Comparison of ENCODE assay signal across 12 mouse cellular contexts in the genomic region with DNA sequence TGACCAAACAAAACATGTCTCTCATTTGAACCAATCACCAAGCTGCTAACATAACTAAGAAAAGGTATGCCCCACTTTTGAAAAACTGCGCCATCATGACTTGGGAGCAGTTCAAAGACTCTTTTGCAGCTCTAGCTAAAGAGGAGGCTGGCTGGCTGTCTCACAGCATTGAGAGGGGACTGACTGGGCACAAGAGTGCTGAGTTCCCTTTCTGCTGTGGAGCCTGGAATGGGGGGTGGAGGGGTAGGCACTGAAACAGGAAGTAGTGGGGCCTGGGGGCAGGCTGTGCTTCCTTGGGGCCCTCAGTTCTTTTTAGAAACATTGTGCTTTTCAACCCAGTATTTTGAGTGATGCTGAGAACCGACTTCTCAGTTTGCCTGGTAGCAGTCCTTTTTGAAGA. TPM values are rescaled to one million over a fixed set of nuclear protein-coding genes. Genes with fewer than 3 reads are reported as not detected.
DNase-seq lines count a peak whose midpoint lies in the region; ATAC-seq and TF ChIP-seq lines count a peak whose summit lies in the region.
"Had no signal": no experiment of that assay in that cellular context is flagged by ENCODE, and none has a peak within 500 bp of the region (broad histone marks: within the 10 kb centered on the region; RNA-seq: fewer than 3 reads in every experiment).

No protein-coding gene starts in this region.

- H3K9ac ChIP-seq in heart, postnatal 0 days (replicated peaks; ENCODE audit: low read depth, low read length), result no peak overlapping the region
- H3K9ac ChIP-seq: embryonic facial prominence, embryonic 12.5 days had no signal

- WGBS in heart, postnatal 0 days, result 81% methylated on average over 2 of the region's 2 CpGs

- no peaks in the 10 kb centered on the region for H3K27me3 ChIP-seq in heart, postnatal 0 days (ENCODE audit: control insufficient read depth, insufficient read depth, low read length)
- H3K27me3 ChIP-seq: embryonic facial prominence, embryonic 12.5 days; Patski had no signal

- H3K27ac ChIP-seq in heart, postnatal 0 days (ENCODE audit: low read depth), result peak overlapping the region; percentile 62; the same call in 1 of the 2 replicates
- H3K27ac ChIP-seq: embryonic facial prominence, embryonic 12.5 days had no signal

- peak; percentile 45 for DNase-seq in heart, adult 8-10 months (ENCODE audit: low spot score)
- DNase-seq in heart, postnatal 4 days, result no peak
- DNase-seq in CD4-positive helper T cell, adult 2 months (ENCODE audit: low read depth, low spot score), result peak; percentile 55
- no peak for DNase-seq in heart, postnatal 0 days (ENCODE audit: low spot score)
- DNase-seq in right cerebral cortex, postnatal 25 days, result peak; percentile 20
- no peak for DNase-seq in cerebellum, postnatal 14 days
- no peak for DNase-seq in urinary bladder, postnatal 14 days (ENCODE audit: low spot score)
- no peak for DNase-seq in neural tube, embryonic 10.5 days (ENCODE audit: extremely low spot score, low spot score)

- H3K4me2 ChIP-seq in heart, postnatal 0 days (ENCODE audit: low read depth, low read length), result no peak overlapping the region
- H3K4me2 ChIP-seq: embryonic facial prominence, embryonic 12.5 days had no signal

- H3K9me3 ChIP-seq in heart, postnatal 0 days (replicated peaks; ENCODE audit: control insufficient read depth, low read length), result no peaks in the 10 kb centered on the region
- H3K9me3 ChIP-seq: embryonic facial prominence, embryonic 12.5 days had no signal

- no peak overlapping the region for H3K4me3 ChIP-seq in heart, postnatal 0 days (ENCODE audit: low read depth, low read length)
- H3K4me3 ChIP-seq: embryonic facial prominence, embryonic 12.5 days had no signal

- no peaks in the 10 kb centered on the region for H3K4me1 ChIP-seq in heart, postnatal 0 days (ENCODE audit: control insufficient read depth, insufficient read depth)
- H3K4me1 ChIP-seq: embryonic facial prominence, embryonic 12.5 days had no signal

- TF ChIP-seq EP300 in heart, postnatal 0 days (IDR thresholded peaks at IDR 0.05; ENCODE audit: low read depth), result no peak

- TF ChIP-seq CTCF in heart, postnatal 0 days (IDR thresholded peaks at IDR 0.05; ENCODE audit: low read depth), result no peak

- ATAC-seq in heart, postnatal 0 days (ENCODE audit: insufficient read depth, low read depth), result no peak
- ATAC-seq: hindbrain, embryonic 16.5 days; Patski had no signal

- H3K36me3 ChIP-seq in heart, postnatal 0 days (replicated peaks; ENCODE audit: control insufficient read depth, insufficient read depth, low read length), result no peaks in the 10 kb centered on the region
- H3K36me3 ChIP-seq: embryonic facial prominence, embryonic 12.5 days had no signal

RNA-seq across cellular contexts. Expression of a gene that starts 7.7 kb away (rescaled TPM):
- total RNA-seq in heart, adult 8-10 months (2022), result 10 to 100 TPM; 38.6 to 45.7 (median 39.3) TPM
- 10 to 100 TPM; 31.6 to 32.1 TPM for total RNA-seq in heart, postnatal 4 days (2021)
- total RNA-seq in heart, postnatal 0 days (2014; rRNA removed; ENCODE audit: low replicate concordance), result 21.6 and 38.6 TPM in 2 replicates
- polyA plus RNA-seq in heart, postnatal 0 days (2015; fragmentation: Nextera tagmentation; extraction: Ambion mirVana), result 40.1 and 42.2 TPM in 2 replicates

RNA-seq across cellular contexts. Expression of a gene that starts 37.7 kb away (rescaled TPM):
- not detected for total RNA-seq in heart, adult 8-10 months (2022)
- total RNA-seq in heart, postnatal 4 days (2021), result not detected
- not detected in 2 replicates for total RNA-seq in heart, postnatal 0 days (2014; rRNA removed; ENCODE audit: low replicate concordance)
- not detected in 2 replicates for polyA plus RNA-seq in heart, postnatal 0 days (2015; fragmentation: Nextera tagmentation; extraction: Ambion mirVana)
- polyA plus RNA-seq: embryonic facial prominence, embryonic 12.5 days; hindbrain, embryonic 16.5 days; Patski; urinary bladder, adult 2 months had no signal

Comparison
In these comparisons a context has a peak if more than half of its experiments do, and no peak if none do; other contexts are left out.
1. DNase-seq: peak in heart, adult 8-10 months (single experiment), CD4-positive helper T cell, adult 2 months (single experiment) and right cerebral cortex, postnatal 25 days (single experiment); none in heart, postnatal 4 days (single experiment), heart, postnatal 0 days (single experiment), cerebellum, postnatal 14 days (0 of 2), urinary bladder, postnatal 14 days (single experiment) and neural tube, embryonic 10.5 days (single experiment).